9 mouse cellular contexts compared by ENCODE assay signal in genomic region chr4:59363041-59363440, GRCm38 (mm10).
DNase-seq lines count a peak whose midpoint lies in the region; ATAC-seq lines count a peak whose summit lies in the region.
"Had no signal": no experiment of that assay in that cellular context is flagged by ENCODE, and none has a peak within 500 bp of the region (broad histone marks: within the 10 kb centered on the region; RNA-seq: fewer than 3 reads in every experiment).

No protein-coding gene starts in this region.

- H3K4me2 ChIP-seq in intestine, embryonic 15.5 days (replicated peaks), result no peak overlapping the region
- no peak overlapping the region for H3K4me2 ChIP-seq in liver, embryonic 13.5 days
- H3K4me2 ChIP-seq in stomach, embryonic 14.5 days (replicated peaks; ENCODE audit: low read depth, low read length), result no peak overlapping the region

- intact Hi-C loops in heart, postnatal 25 days (cut with DNase I), result loop anchor here (10.0 kb wide), 3 partner anchors 112 to 492 kb away; no protein-coding TSS in a partner anchor

- H3K4me1 ChIP-seq in intestine, embryonic 15.5 days (replicated peaks), result peaks cover 22% of the 10 kb centered on the region
- H3K4me1 ChIP-seq in liver, embryonic 13.5 days (replicated peaks), result peaks cover 33% of the 10 kb centered on the region
- H3K4me1 ChIP-seq in stomach, embryonic 14.5 days (ENCODE audit: control insufficient read depth, insufficient read depth, low read length), result peaks cover 12% of the 10 kb centered on the region; the same call in 1 of the 2 replicates

- H3K9ac ChIP-seq in intestine, embryonic 15.5 days, result no peak overlapping the region
- no peak overlapping the region for H3K9ac ChIP-seq in liver, embryonic 13.5 days
- no peak overlapping the region for H3K9ac ChIP-seq in stomach, embryonic 14.5 days (replicated peaks; ENCODE audit: low read depth, low read length)

- H3K4me3 ChIP-seq in intestine, embryonic 15.5 days (replicated peaks), result no peak overlapping the region
- no peak overlapping the region for H3K4me3 ChIP-seq in liver, embryonic 13.5 days (replicated peaks)
- H3K4me3 ChIP-seq in stomach, embryonic 14.5 days (ENCODE audit: low read depth, low read length), result no peak overlapping the region

- H3K27ac ChIP-seq in intestine, embryonic 15.5 days, result peak overlapping the region; percentile 34; the same call in 1 of the 2 replicates
- H3K27ac ChIP-seq in liver, embryonic 13.5 days, result peak overlapping the region; percentile 63
- H3K27ac ChIP-seq in stomach, embryonic 14.5 days (ENCODE audit: low read length), result no peak overlapping the region

- peak; percentile 96 for DNase-seq in heart, adult 11 months
- no peak for DNase-seq in heart, postnatal 25 days (ENCODE audit: low spot score)
- no peak for DNase-seq in liver, embryonic 13.5 days
- DNase-seq in frontal cortex, postnatal 36 days (ENCODE audit: low spot score in 2 of 2), result no peak
- DNase-seq in right cerebral cortex, adult 2 months (ENCODE audit: low spot score in 2 of 2), result no peak
- no peak for DNase-seq in cerebellum, postnatal 36 days
- DNase-seq: spleen, adult 18-20 months had no signal

- no peaks in the 10 kb centered on the region for H3K27me3 ChIP-seq in intestine, embryonic 15.5 days (replicated peaks)
- H3K27me3 ChIP-seq in liver, embryonic 13.5 days, result no peaks in the 10 kb centered on the region
- no peaks in the 10 kb centered on the region for H3K27me3 ChIP-seq in stomach, embryonic 14.5 days (ENCODE audit: control insufficient read depth, insufficient read depth, low read length)

- H3K9me3 ChIP-seq in intestine, embryonic 15.5 days, result no peaks in the 10 kb centered on the region
- H3K9me3 ChIP-seq in liver, embryonic 13.5 days (replicated peaks), result no peaks in the 10 kb centered on the region
- no peaks in the 10 kb centered on the region for H3K9me3 ChIP-seq in stomach, embryonic 14.5 days (ENCODE audit: control insufficient read depth, low read depth, low read length)

- H3K36me3 ChIP-seq in intestine, embryonic 15.5 days, result no peaks in the 10 kb centered on the region
- peaks cover 25% of the 10 kb centered on the region for H3K36me3 ChIP-seq in liver, embryonic 13.5 days
- H3K36me3 ChIP-seq in stomach, embryonic 14.5 days (ENCODE audit: control insufficient read depth, insufficient read depth, low read length), result no peaks in the 10 kb centered on the region

- WGBS in intestine, embryonic 15.5 days, result 42% methylated on average over 9 of the region's 9 CpGs
- 51% methylated on average over 9 of the region's 9 CpGs for WGBS in liver, embryonic 13.5 days (ENCODE audit: insufficient replicate concordance)
- WGBS in stomach, embryonic 14.5 days, result 57% methylated on average over 9 of the region's 9 CpGs

- peak; percentile 60 for ATAC-seq in intestine, embryonic 15.5 days
- peak; percentile 70 for ATAC-seq in liver, embryonic 13.5 days (ENCODE audit: low read depth)
- ATAC-seq in stomach, embryonic 14.5 days (ENCODE audit: insufficient number of reproducible peaks, insufficient read depth, low FRiP score, low read depth), result peak; percentile 46; the same call in 1 of the 2 replicates
